Mouse (Mus musculus) liver, embryonic 16.5 days (tissue): ENCODE data around the gene Il1a. TPM values are rescaled to one million over a fixed set of nuclear protein-coding genes. Genes with fewer than 3 reads are reported as not detected.

Experiments
- ATAC-seq: fragments of 200-750 bp; cut with Nextera tagmentation; 2 replicates; pipeline ENCODE4 v1.8.0; 2017; ENCODE audit warnings: low read depth, mild to moderate bottlenecking, moderate number of reproducible peaks, moderate library complexity
- H3K27ac ChIP-seq: fragments of 300-500 bp; sonication (generic); 2 replicates; pipeline ENCODE4 v1.5.1; 2014; ENCODE audit warnings: mild to moderate bottlenecking, low read length
- H3K27me3 ChIP-seq: fragments of 300-500 bp; sonication (generic); 2 replicates; pipeline ENCODE4 v1.6.1; 2014; ENCODE audit warnings: low read depth, low read length, mixed read lengths; ENCODE audit not compliant: control insufficient read depth, insufficient read depth
- H3K36me3 ChIP-seq: fragments of 300-500 bp; sonication (generic); 2 replicates; pipeline ENCODE4 v1.6.1; 2014; ENCODE audit warnings: mild to moderate bottlenecking; ENCODE audit not compliant: control insufficient read depth, insufficient read depth
- H3K4me1 ChIP-seq: fragments of 300-500 bp; sonication (generic); 2 replicates; pipeline ENCODE4 v1.6.1; 2014; ENCODE audit warnings: low read depth, low read length, mixed read lengths; ENCODE audit not compliant: control insufficient read depth
- H3K4me2 ChIP-seq: fragments of 300-500 bp; sonication (generic); 2 replicates; pipeline ENCODE4 v1.6.1; 2014; ENCODE audit warnings: low read depth, low read length, mixed read lengths
- H3K4me3 ChIP-seq: fragments of 300-500 bp; sonication (generic); 2 replicates; pipeline ENCODE4 v1.5.1; 2014; ENCODE audit warnings: low read depth, mild to moderate bottlenecking, low read length
- H3K9ac ChIP-seq: fragments of 300-500 bp; sonication (generic); 2 replicates; pipeline ENCODE4 v1.6.1; 2014; ENCODE audit warnings: low read depth, low read length
- H3K9me3 ChIP-seq: fragments of 300-500 bp; sonication (generic); replicated peaks from 2 replicates; pipeline ENCODE4 v1.6.1; 2016; ENCODE audit warnings: low read length; ENCODE audit not compliant: control insufficient read depth
- WGBS: fragments of 180-500 bp; shearing (Covaris S2); extraction: QIAGEN DNeasy Blood & Tissue Kit; methylation state at CpG from one replicate; pipeline ENCODE4 v1.1.7; 2014; ENCODE audit not compliant: insufficient replicate concordance; 5-methylcytosine and 5-hydroxymethylcytosine counted together
- polyA plus RNA-seq: library from polyadenylated mRNA; unstranded; fragments of >200 nt; fragmentation: Nextera tagmentation; extraction: Ambion mirVana; gene quantifications from 2 replicates; pipeline ENCODE4 v1.2.1, GENCODE M21; 2015

Il1a gene
- polyA plus RNA-seq, 1 experiment from 2014 or later = 4.2 TPM

GRCm38 (mm10) chr2:129258056-129258455 is 51.7 kb downstream of the Il1a start:
- peak overlapping the region; percentile 11; the same call in 1 of the 2 replicates for H3K9ac ChIP-seq
- no peak overlapping the region for H3K4me2 ChIP-seq
- 80% methylated on average over 3 of the region's 3 CpGs for WGBS
- no peak for ATAC-seq
- H3K4me3 ChIP-seq = no peak overlapping the region
- H3K27me3 ChIP-seq = no peaks in the 10 kb centered on the region
- no peaks in the 10 kb centered on the region for H3K36me3 ChIP-seq
- no peaks in the 10 kb centered on the region for H3K9me3 ChIP-seq
- H3K4me1 ChIP-seq = peaks cover 26% of the 10 kb centered on the region
- no peak overlapping the region for H3K27ac ChIP-seq

- 64% methylated on average over 4 of the region's 4 CpGs for WGBS
- H3K36me3 ChIP-seq = no peaks in the 10 kb centered on the region
- H3K4me1 ChIP-seq = peaks cover 16% of the 10 kb centered on the region
- no peak overlapping the region for H3K27ac ChIP-seq
- no peaks in the 10 kb centered on the region for H3K9me3 ChIP-seq
- H3K27me3 ChIP-seq = no peaks in the 10 kb centered on the region
- no peak overlapping the region for H3K4me2 ChIP-seq
- peak overlapping the region; percentile 22; the same call in 1 of the 2 replicates for H3K9ac ChIP-seq
- ATAC-seq = no peak
- no peak overlapping the region for H3K4me3 ChIP-seq
Observed at GRCm38 (mm10) chr2:129256006-129256405, 53.8 kb downstream of the Il1a start.

GRCm38 (mm10) chr2:129254076-129254475 is 55.7 kb downstream of the Il1a start:
- Histone ChIP-seq H3K9me3 (no peaks in the 10 kb centered on the region), H3K27ac (no peak overlapping the region), H3K4me2 (no peak overlapping the region), H3K4me1 (peaks cover 16% of the 10 kb centered on the region), H3K9ac (no peak overlapping the region), H3K36me3 (no peaks in the 10 kb centered on the region), H3K4me3 (no peak overlapping the region), H3K27me3 (no peaks in the 10 kb centered on the region)
- no peak for ATAC-seq
- 66% methylated on average over 2 of the region's 2 CpGs for whole genome bisulfite sequencing

- Histone ChIP-seq H3K4me3 (no peak overlapping the region), H3K4me2 (no peak overlapping the region), H3K4me1 (peaks cover 15% of the 10 kb centered on the region), H3K27ac (no peak overlapping the region), H3K9ac (no peak overlapping the region), H3K27me3 (no peaks in the 10 kb centered on the region), H3K9me3 (no peaks in the 10 kb centered on the region), H3K36me3 (no peaks in the 10 kb centered on the region)
- WGBS = 67% methylated on average over 2 of the region's 2 CpGs
- ATAC-seq = no peak
Observed at GRCm38 (mm10) chr2:129253631-129253970, 56.2 kb downstream of the Il1a start.

- WGBS = 82% methylated on average over 19 of the region's 19 CpGs
- H3K4me2 ChIP-seq = no peak overlapping the region
- H3K9me3 ChIP-seq = no peaks in the 10 kb centered on the region
- no peaks in the 10 kb centered on the region for H3K27me3 ChIP-seq
- no peak for ATAC-seq
- peaks cover 10% of the 10 kb centered on the region for H3K4me1 ChIP-seq
- H3K27ac ChIP-seq = no peak overlapping the region
- no peak overlapping the region for H3K9ac ChIP-seq
- H3K36me3 ChIP-seq = no peaks in the 10 kb centered on the region
- no peak overlapping the region for H3K4me3 ChIP-seq
Observed at GRCm38 (mm10) chr2:129252836-129253630, 56.7 kb downstream of the Il1a start.

Other genes starting within 250 kb of the Il1a start
- 1.8 TPM in 2 replicates for gene Ttl, start 244.0 kb downstream of the Il1a start, polyA plus RNA-seq
- 9.1 and 10.3 TPM in 2 replicates for gene Polr1b, start 209.0 kb downstream of the Il1a start, polyA plus RNA-seq
- gene Chchd5, start 180.3 kb downstream of the Il1a start, polyA plus RNA-seq = 8.4 and 10.1 TPM in 2 replicates
- 39.4 and 39.6 TPM in 2 replicates for gene Slc20a1, start 111.2 kb downstream of the Il1a start, polyA plus RNA-seq
- gene Ckap2l, start 12.8 kb downstream of the Il1a start, polyA plus RNA-seq = 24.6 and 27.2 TPM in 2 replicates
- gene Il1b, start 61.2 kb upstream of the Il1a start, polyA plus RNA-seq = 0.11 and 0.42 TPM in 2 replicates
- gene F830045P16Rik, start 226.6 kb upstream of the Il1a start, polyA plus RNA-seq = 0.05 TPM in 1 of 2 replicates, not detected in the other